Comparison of ENCODE assay signal across 8 mouse cellular contexts in genomic region chrX:7670390-7670881, GRCm38 (mm10). TPM values are rescaled to one million over a fixed set of nuclear protein-coding genes. Genes with fewer than 3 reads are reported as not detected.
A peak's percentile ranks its signal among the peaks of the same experiment; 100 is the strongest.
DNase-seq lines count a peak whose midpoint lies in the region; ATAC-seq lines count a peak whose summit lies in the region.

No protein-coding gene starts in this region.

- peak overlapping the region; percentile 64 for H3K9ac ChIP-seq in embryonic facial prominence, embryonic 14.5 days (ENCODE audit: low read depth, low read length)
- H3K9ac ChIP-seq in heart, embryonic 14.5 days (ENCODE audit: low read length) = peak overlapping the region; percentile 78
- H3K9ac ChIP-seq in kidney, embryonic 16.5 days (replicated peaks; ENCODE audit: low read length) = peak overlapping the region; percentile 65

- no peaks in the 10 kb centered on the region for H3K4me1 ChIP-seq in embryonic facial prominence, embryonic 14.5 days (ENCODE audit: control insufficient read depth, insufficient read depth, low read length)
- peaks cover 7 to 9% of the 10 kb centered on the region in 2 experiments; a peak in 2 of 4 replicates for H3K4me1 ChIP-seq in heart, embryonic 14.5 days (ENCODE audit: control insufficient read depth in 2 of 2, insufficient read depth in 2 of 2, low read length in 2 of 2)
- peaks cover 12% of the 10 kb centered on the region for H3K4me1 ChIP-seq in kidney, embryonic 16.5 days (ENCODE audit: insufficient read depth, low read length)

- WGBS in embryonic facial prominence, embryonic 14.5 days = 25% methylated on average over 9 of the region's 19 CpGs
- 25% methylated on average over 16 of the region's 19 CpGs for WGBS in heart, embryonic 14.5 days
- 20% methylated on average over 18 of the region's 19 CpGs for WGBS in kidney, embryonic 16.5 days

- H3K4me2 ChIP-seq in embryonic facial prominence, embryonic 14.5 days (ENCODE audit: low read depth, low read length) = peak overlapping the region; percentile 55
- H3K4me2 ChIP-seq in heart, embryonic 14.5 days (ENCODE audit: low read length) = peak overlapping the region; percentile 60
- peak overlapping the region; percentile 53 for H3K4me2 ChIP-seq in kidney, embryonic 16.5 days (replicated peaks; ENCODE audit: low read depth, low read length)

- H3K9me3 ChIP-seq in embryonic facial prominence, embryonic 14.5 days (ENCODE audit: control insufficient read depth, low read length) = no peaks in the 10 kb centered on the region
- H3K9me3 ChIP-seq in heart, embryonic 14.5 days (ENCODE audit: control insufficient read depth, low read length) = no peaks in the 10 kb centered on the region
- H3K9me3 ChIP-seq in kidney, embryonic 16.5 days (ENCODE audit: low read length) = no peaks in the 10 kb centered on the region

- H3K4me3 ChIP-seq in embryonic facial prominence, embryonic 14.5 days (ENCODE audit: low read depth, low read length) = peak overlapping the region; percentile 49
- peak overlapping the region; percentile 56 to 76 for H3K4me3 ChIP-seq in heart, embryonic 14.5 days (ENCODE audit: control insufficient read depth in 1 of 2, insufficient read depth in 1 of 2, low read depth in 1 of 2, low read length in 2 of 2)
- peak overlapping the region; percentile 58 for H3K4me3 ChIP-seq in kidney, embryonic 16.5 days (ENCODE audit: low read length)

- peak; percentile 44 for ATAC-seq in CD4-positive, CD25-positive, alpha-beta regulatory T cell, adult 4 months
- peak; percentile 75 for ATAC-seq in embryonic facial prominence, embryonic 14.5 days (ENCODE audit: low read depth)
- peak; percentile 70 for ATAC-seq in heart, embryonic 14.5 days (ENCODE audit: insufficient number of reproducible peaks, insufficient read depth, low FRiP score, low read depth)
- ATAC-seq in kidney, embryonic 16.5 days (ENCODE audit: low FRiP score, low TSS enrichment) = peak; percentile 72

- H3K27me3 ChIP-seq in embryonic facial prominence, embryonic 14.5 days (replicated peaks; ENCODE audit: control insufficient read depth, insufficient read depth, low read length) = no peaks in the 10 kb centered on the region
- no peaks in the 10 kb centered on the region for H3K27me3 ChIP-seq in heart, embryonic 14.5 days (ENCODE audit: control insufficient read depth, insufficient read depth, low read length)
- no peaks in the 10 kb centered on the region for H3K27me3 ChIP-seq in kidney, embryonic 16.5 days (ENCODE audit: insufficient read depth, low read length)

- DNase-seq in adipocyte (ENCODE audit: low spot score) = peak; percentile 64
- peak; percentile 76 for DNase-seq in embryonic facial prominence, embryonic 14.5 days (ENCODE audit: low spot score)
- peak; percentile 77 for DNase-seq in lung, postnatal 25 days (ENCODE audit: low spot score)
- DNase-seq in retina, embryonic 14.5 days (ENCODE audit: low spot score) = peak; percentile 59
- DNase-seq in urinary bladder, postnatal 36 days (ENCODE audit: low spot score in 2 of 2) = peak; percentile 59 to 74

- H3K36me3 ChIP-seq in embryonic facial prominence, embryonic 14.5 days (ENCODE audit: control insufficient read depth, insufficient read depth, low read length) = peaks cover 11% of the 10 kb centered on the region; the same call in 1 of the 2 replicates
- H3K36me3 ChIP-seq in heart, embryonic 14.5 days (ENCODE audit: control insufficient read depth, insufficient read depth, low read length) = peaks cover 29% of the 10 kb centered on the region
- peaks cover 14% of the 10 kb centered on the region for H3K36me3 ChIP-seq in kidney, embryonic 16.5 days (ENCODE audit: insufficient read depth, low read length)

- H3K27ac ChIP-seq in embryonic facial prominence, embryonic 14.5 days (replicated peaks; ENCODE audit: low read depth, low read length) = peak overlapping the region; percentile 67
- H3K27ac ChIP-seq in heart, embryonic 14.5 days (replicated peaks in 1 of 2; ENCODE audit: control insufficient read depth in 1 of 2, insufficient read depth in 1 of 2, low read depth in 2 of 2, low read length in 2 of 2) = peak overlapping the region; percentile 80 to 84
- H3K27ac ChIP-seq in kidney, embryonic 16.5 days (ENCODE audit: low read length) = peak overlapping the region; percentile 78

RNA-seq across cellular contexts. Expression of gene Plp2, which starts 0.8 kb away (rescaled TPM):
- 100 to 1,000 TPM; 147 to 155 TPM for polyA plus RNA-seq in CD4-positive, CD25-positive, alpha-beta regulatory T cell, adult 4 months (2017; shearing (Covaris generic))
- polyA plus RNA-seq in embryonic facial prominence, embryonic 14.5 days (2014; fragmentation: Nextera tagmentation; extraction: Ambion mirVana) = 199 and 201 TPM in 2 replicates
- polyA plus RNA-seq in heart, embryonic 14.5 days (2014; fragmentation: Nextera tagmentation; extraction: Ambion mirVana) = 194 and 196 TPM in 2 replicates
- polyA plus RNA-seq in kidney, embryonic 16.5 days (2015; fragmentation: Nextera tagmentation; extraction: Ambion mirVana) = 170 and 179 TPM in 2 replicates

RNA-seq across cellular contexts. Expression of gene Magix, which starts 10.6 kb away (rescaled TPM):
- polyA plus RNA-seq in CD4-positive, CD25-positive, alpha-beta regulatory T cell, adult 4 months (2017; shearing (Covaris generic)) = not detected
- 0.50 and 0.59 TPM in 2 replicates for polyA plus RNA-seq in embryonic facial prominence, embryonic 14.5 days (2014; fragmentation: Nextera tagmentation; extraction: Ambion mirVana)
- 0.54 and 0.74 TPM in 2 replicates for polyA plus RNA-seq in heart, embryonic 14.5 days (2014; fragmentation: Nextera tagmentation; extraction: Ambion mirVana)
- 0.91 and 1.4 TPM in 2 replicates for polyA plus RNA-seq in kidney, embryonic 16.5 days (2015; fragmentation: Nextera tagmentation; extraction: Ambion mirVana)

RNA-seq across cellular contexts. Expression of gene Prickle3, which starts 13.4 kb away (rescaled TPM):
- polyA plus RNA-seq in CD4-positive, CD25-positive, alpha-beta regulatory T cell, adult 4 months (2017; shearing (Covaris generic)) = 1 to 10 TPM; 8.3 to 9.4 TPM
- 7.5 and 8.3 TPM in 2 replicates for polyA plus RNA-seq in embryonic facial prominence, embryonic 14.5 days (2014; fragmentation: Nextera tagmentation; extraction: Ambion mirVana)
- polyA plus RNA-seq in heart, embryonic 14.5 days (2014; fragmentation: Nextera tagmentation; extraction: Ambion mirVana) = 6.2 and 7.8 TPM in 2 replicates
- 14.1 and 14.7 TPM in 2 replicates for polyA plus RNA-seq in kidney, embryonic 16.5 days (2015; fragmentation: Nextera tagmentation; extraction: Ambion mirVana)

RNA-seq across cellular contexts. Expression of gene Gpkow, which starts 26.5 kb away (rescaled TPM):
- polyA plus RNA-seq in CD4-positive, CD25-positive, alpha-beta regulatory T cell, adult 4 months (2017; shearing (Covaris generic)) = 10 to 100 TPM; 50.8 to 69.7 TPM
- 40.0 and 42.1 TPM in 2 replicates for polyA plus RNA-seq in embryonic facial prominence, embryonic 14.5 days (2014; fragmentation: Nextera tagmentation; extraction: Ambion mirVana)
- 33.5 TPM in 2 replicates for polyA plus RNA-seq in heart, embryonic 14.5 days (2014; fragmentation: Nextera tagmentation; extraction: Ambion mirVana)
- polyA plus RNA-seq in kidney, embryonic 16.5 days (2015; fragmentation: Nextera tagmentation; extraction: Ambion mirVana) = 47.6 and 50.4 TPM in 2 replicates

RNA-seq across cellular contexts. Expression of gene Syp, which starts 32.2 kb away (rescaled TPM):
- 1 to 10 TPM; 9.3 TPM for polyA plus RNA-seq in CD4-positive, CD25-positive, alpha-beta regulatory T cell, adult 4 months (2017; shearing (Covaris generic))
- polyA plus RNA-seq in embryonic facial prominence, embryonic 14.5 days (2014; fragmentation: Nextera tagmentation; extraction: Ambion mirVana) = 4.6 and 4.7 TPM in 2 replicates
- polyA plus RNA-seq in heart, embryonic 14.5 days (2014; fragmentation: Nextera tagmentation; extraction: Ambion mirVana) = 0.24 and 2.0 TPM in 2 replicates
- polyA plus RNA-seq in kidney, embryonic 16.5 days (2015; fragmentation: Nextera tagmentation; extraction: Ambion mirVana) = 3.1 and 3.6 TPM in 2 replicates

Comparison
In these comparisons a context has a peak if more than half of its experiments do, and no peak if none do; other contexts are left out.
1. Peak in every context shown above with its lines: DNase-seq, ATAC-seq, H3K4me3 ChIP-seq and H3K27ac ChIP-seq.